Mouse (Mus musculus) embryonic facial prominence, embryonic 15.5 days (tissue): ENCODE measurements around the gene Lbh. TPM values are rescaled to one million over a fixed set of nuclear protein-coding genes. Genes with fewer than 3 reads are reported as not detected.
A peak's percentile ranks its signal among the peaks of the same experiment; 100 is the strongest.

ENCODE experiments used
- ATAC-seq: fragments of 200-750 bp; cut with Nextera tagmentation; 2 replicates; pipeline ENCODE4 v1.8.0; 2017; ENCODE audit warnings: low read depth, moderate TSS enrichment; ENCODE audit not compliant: insufficient number of reproducible peaks, low FRiP score, low TSS enrichment
- H3K27ac ChIP-seq: fragments of 300-500 bp; sonication (generic); replicated peaks from 2 replicates; pipeline ENCODE4 v1.5.1; 2015; ENCODE audit warnings: mild to moderate bottlenecking, inconsistent platforms
- H3K27me3 ChIP-seq: fragments of 300-500 bp; sonication (generic); 2 replicates; pipeline ENCODE4 v1.6.1; 2015; ENCODE audit warnings: inconsistent platforms
- H3K36me3 ChIP-seq: fragments of 300-500 bp; sonication (generic); 2 replicates; pipeline ENCODE4 v1.6.1; 2015; ENCODE audit warnings: mild to moderate bottlenecking, inconsistent platforms
- H3K4me1 ChIP-seq: fragments of 300-500 bp; sonication (generic); 2 replicates; pipeline ENCODE4 v1.6.1; 2015; ENCODE audit warnings: inconsistent platforms
- H3K4me2 ChIP-seq: fragments of 300-500 bp; sonication (generic); replicated peaks from 2 replicates; pipeline ENCODE4 v1.6.1; 2015; ENCODE audit warnings: mild to moderate bottlenecking, inconsistent platforms
- H3K4me3 ChIP-seq: fragments of 300-500 bp; sonication (generic); replicated peaks from 2 replicates; pipeline ENCODE4 v1.5.1; 2015; ENCODE audit warnings: mild to moderate bottlenecking, inconsistent platforms
- H3K9ac ChIP-seq: fragments of 300-500 bp; sonication (generic); 2 replicates; pipeline ENCODE4 v1.6.1; 2015; ENCODE audit warnings: inconsistent platforms
- H3K9me3 ChIP-seq: fragments of 300-500 bp; sonication (generic); replicated peaks from 2 replicates; pipeline ENCODE4 v1.6.1; 2016; ENCODE audit warnings: inconsistent platforms
- WGBS: fragments of 180-500 bp; shearing (Covaris S2); methylation state at CpG from one replicate; pipeline ENCODE4 v1.1.7; 2015; 5-methylcytosine and 5-hydroxymethylcytosine counted together
- polyA plus RNA-seq: library from polyadenylated mRNA; unstranded; fragments of >200 nt; fragmentation: Nextera tagmentation; extraction: Ambion mirVana; gene quantifications from 2 replicates; pipeline ENCODE4 v1.2.1, GENCODE M21; 2015

Lbh gene
- 3.3 and 3.5 TPM in 2 replicates for polyA plus RNA-seq

DNA sequence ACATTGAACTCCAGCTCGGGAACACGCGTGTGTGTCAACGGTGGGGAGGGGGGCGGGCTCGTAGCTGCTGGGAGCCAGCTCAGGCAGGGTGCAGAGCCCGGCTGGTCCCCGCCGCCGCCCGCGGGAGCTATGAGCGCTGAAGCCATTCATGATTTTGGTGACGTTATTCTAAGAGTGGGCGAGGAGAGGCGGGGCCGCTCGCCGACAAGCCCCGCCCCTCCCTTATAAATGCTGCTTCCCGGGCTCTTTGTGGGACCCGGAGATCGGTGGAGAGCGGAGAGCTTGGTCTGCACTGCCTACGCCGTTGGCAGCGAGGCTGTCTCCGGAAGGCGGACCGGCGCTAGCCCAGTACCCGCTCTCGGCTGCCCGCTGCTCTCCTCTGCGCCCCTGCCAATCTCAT lies at the start of gene Lbh:
Gene Lbh, plus strand, starts transcription at position 253 of the 400 bp plus-strand sequence.
- Histone ChIP-seq H3K9ac (peak within 1 kb of the TSS; percentile 74), H3K36me3 (0 out of 2 replicates have a peak, but pooled peaks cover 4% of the 10 kb centered on the region), H3K27ac (peak within 1 kb of the TSS; percentile 89), H3K27me3 (no peaks in the 10 kb centered on the region), H3K4me2 (peak within 1 kb of the TSS; percentile 86), H3K4me3 (peak within 1 kb of the TSS; percentile 75), H3K4me1 (peaks cover 37% of the 10 kb centered on the region), H3K9me3 (no peaks in the 10 kb centered on the region)
- under 1% methylated on average over 35 of the region's 35 CpGs for WGBS
- peak; percentile 91 for ATAC-seq

DNA sequence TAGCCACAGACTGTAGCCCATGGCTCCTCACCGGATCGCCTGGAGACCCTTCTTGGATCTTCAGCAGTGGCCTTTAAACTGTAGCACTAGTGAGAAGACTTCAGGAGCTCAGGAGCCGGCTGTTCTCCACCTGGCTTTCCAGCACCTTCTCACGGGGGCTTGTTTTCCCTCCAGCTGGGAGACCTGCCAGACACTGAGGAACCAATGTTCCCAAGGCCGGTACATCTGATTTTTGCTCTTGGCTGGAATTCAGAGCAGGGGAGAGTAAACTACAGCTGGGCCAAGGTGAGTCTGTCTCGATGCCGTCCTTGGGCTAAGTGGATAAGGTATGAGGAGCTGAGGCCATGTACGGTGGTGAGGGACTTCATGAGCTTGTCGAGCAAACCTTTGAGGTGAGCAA lies 39.1 kb upstream of the Lbh start:
- Histone ChIP-seq H3K27ac (no peak overlapping the region), H3K9me3 (no peaks in the 10 kb centered on the region), H3K36me3 (no peaks in the 10 kb centered on the region), H3K4me1 (no peaks in the 10 kb centered on the region), H3K4me2 (no peak overlapping the region), H3K4me3 (no peak overlapping the region), H3K9ac (no peak overlapping the region), H3K27me3 (no peaks in the 10 kb centered on the region)
- no peak for ATAC-seq
- WGBS: 85% methylated on average over 9 of the region's 9 CpGs

DNA sequence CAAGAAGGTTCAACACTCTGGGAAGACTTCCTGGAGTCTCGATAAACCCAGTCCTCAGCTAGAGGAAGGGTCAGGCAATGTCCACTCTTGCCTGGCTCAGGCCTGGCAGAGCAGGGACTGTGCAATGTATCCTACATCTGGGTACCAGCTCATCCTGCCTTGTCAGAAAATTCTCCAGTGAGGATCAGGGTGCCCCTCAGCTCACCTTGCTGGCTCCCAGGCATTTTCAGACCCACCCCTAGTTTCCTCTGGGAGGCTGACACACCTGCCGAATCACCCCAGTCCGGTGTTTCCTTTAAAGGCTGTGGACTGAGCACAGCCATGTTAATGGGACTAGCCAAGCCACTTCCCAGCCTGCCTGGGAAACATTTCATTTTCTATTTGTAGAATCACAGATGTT lies 37.9 kb upstream of the Lbh start:
- Histone ChIP-seq H3K4me3 (no peak overlapping the region), H3K4me1 (no peaks in the 10 kb centered on the region), H3K4me2 (no peak overlapping the region), H3K9me3 (no peaks in the 10 kb centered on the region), H3K27me3 (no peaks in the 10 kb centered on the region), H3K27ac (no peak overlapping the region), H3K9ac (no peak overlapping the region), H3K36me3 (no peaks in the 10 kb centered on the region)
- ATAC-seq: no peak
- 65% methylated on average over 3 of the region's 3 CpGs for WGBS

DNA sequence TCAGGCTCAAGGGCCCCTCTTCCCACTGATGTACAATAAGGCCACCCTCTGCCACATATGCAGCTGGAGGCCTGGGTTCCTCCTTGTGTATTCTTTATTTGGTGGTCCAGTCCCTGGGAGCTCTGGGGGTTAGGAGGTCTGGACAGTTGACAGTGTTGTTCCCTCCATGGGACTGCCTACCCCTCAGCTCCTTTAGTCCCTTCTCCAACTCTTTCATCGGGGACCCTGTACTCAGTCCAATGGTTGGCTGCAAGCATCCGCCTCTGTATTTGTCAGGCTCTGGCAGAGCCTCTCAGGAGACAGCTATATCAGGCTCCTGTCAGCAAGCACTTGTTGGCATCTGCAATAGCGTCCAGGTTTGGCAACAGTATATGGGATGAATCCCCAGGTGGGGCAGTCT lies 37.1 kb upstream of the Lbh start:
- Histone ChIP-seq H3K9ac (no peak overlapping the region), H3K36me3 (no peaks in the 10 kb centered on the region), H3K9me3 (no peaks in the 10 kb centered on the region), H3K4me2 (no peak overlapping the region), H3K27ac (no peak overlapping the region), H3K4me1 (no peaks in the 10 kb centered on the region), H3K4me3 (no peak overlapping the region), H3K27me3 (no peaks in the 10 kb centered on the region)
- ATAC-seq: no peak
- WGBS: 79% methylated on average over 3 of the region's 3 CpGs

DNA sequence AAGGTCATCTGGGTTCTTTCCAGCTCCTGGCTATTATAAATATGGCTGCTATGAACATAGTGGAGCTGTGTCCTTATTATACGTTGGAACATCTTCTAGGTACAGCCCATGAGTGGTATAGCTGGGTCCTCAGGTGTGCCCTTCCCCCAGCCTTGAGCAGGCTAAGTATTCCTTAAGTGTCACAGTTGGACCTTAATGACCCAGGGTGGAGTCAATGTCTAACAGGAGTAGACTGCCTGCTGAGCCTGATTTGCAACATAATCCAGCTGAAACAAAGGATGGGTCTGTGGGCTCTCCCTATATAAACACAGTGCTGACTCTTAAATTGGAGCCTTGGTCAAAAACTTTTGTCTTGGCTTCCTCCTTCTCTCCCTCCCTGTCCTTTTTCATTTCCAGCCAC lies 36.3 kb upstream of the Lbh start:
- H3K4me3 ChIP-seq: no peak overlapping the region
- ATAC-seq: no peak
- 58% methylated on average over 1 of the region's 1 CpGs for WGBS

DNA sequence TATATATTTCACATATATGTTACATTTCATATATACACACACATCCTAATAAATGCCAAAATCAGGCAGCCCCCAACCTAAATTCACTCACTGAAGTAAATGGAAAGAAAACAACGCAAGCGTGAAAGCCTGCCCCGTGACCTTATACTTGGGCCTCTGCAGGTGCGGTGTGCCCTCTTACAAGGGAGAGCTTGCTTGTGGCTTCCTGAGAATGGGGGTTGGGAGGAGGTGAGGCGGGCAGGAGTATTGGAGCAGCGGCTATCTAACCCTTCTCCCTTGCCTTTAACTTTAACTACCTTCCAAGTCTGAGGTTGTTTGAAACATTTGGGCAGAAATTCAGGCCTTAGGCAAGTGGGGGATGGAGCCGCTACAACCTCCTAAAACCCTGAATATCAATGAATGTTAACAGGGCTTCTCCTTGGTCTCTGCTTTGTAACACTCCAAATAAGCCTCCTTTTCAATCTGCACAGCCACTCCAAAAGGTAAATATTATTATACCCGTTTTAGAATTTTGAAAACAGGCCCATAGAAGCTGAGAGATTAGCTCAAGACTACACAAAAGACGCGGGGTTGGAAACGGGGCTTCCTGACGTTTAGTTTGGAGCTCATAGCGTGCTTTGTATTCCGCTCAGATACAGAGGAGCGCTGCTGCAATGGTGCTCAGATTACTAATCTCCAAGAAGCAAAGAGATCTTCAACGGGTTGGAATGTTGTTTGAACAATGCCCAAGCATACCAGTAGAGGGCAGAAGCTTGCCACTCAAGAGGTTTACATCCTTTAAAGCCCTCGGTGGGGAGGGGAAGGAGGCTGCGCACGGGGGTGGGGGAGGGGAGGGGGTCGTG lies 28.3 kb upstream of the Lbh start:
- H3K9ac ChIP-seq: no peak overlapping the region
- no peak overlapping the region for H3K4me3 ChIP-seq
- no peaks in the 10 kb centered on the region for H3K9me3 ChIP-seq
- no peaks in the 10 kb centered on the region; the same call in 1 of the 2 replicates for H3K27me3 ChIP-seq
- H3K4me2 ChIP-seq: 0 out of 2 replicates have a peak overlapping the region, but pooled peaks have one; percentile 19
- 15% methylated on average over 19 of the region's 20 CpGs for WGBS
- H3K36me3 ChIP-seq: no peaks in the 10 kb centered on the region
- H3K27ac ChIP-seq: no peak overlapping the region
- no peak for ATAC-seq
- peaks cover 4% of the 10 kb centered on the region; the same call in 1 of the 2 replicates for H3K4me1 ChIP-seq

More for the DNA sequence above, 36.3 kb upstream of the Lbh start:
- no peaks in the 10 kb centered on the region for H3K9me3 ChIP-seq
- H3K27me3 ChIP-seq: no peaks in the 10 kb centered on the region
- no peak overlapping the region for H3K9ac ChIP-seq
- H3K4me2 ChIP-seq: no peak overlapping the region
- no peaks in the 10 kb centered on the region for H3K4me1 ChIP-seq
- H3K27ac ChIP-seq: no peak overlapping the region
- H3K36me3 ChIP-seq: no peaks in the 10 kb centered on the region

DNA sequence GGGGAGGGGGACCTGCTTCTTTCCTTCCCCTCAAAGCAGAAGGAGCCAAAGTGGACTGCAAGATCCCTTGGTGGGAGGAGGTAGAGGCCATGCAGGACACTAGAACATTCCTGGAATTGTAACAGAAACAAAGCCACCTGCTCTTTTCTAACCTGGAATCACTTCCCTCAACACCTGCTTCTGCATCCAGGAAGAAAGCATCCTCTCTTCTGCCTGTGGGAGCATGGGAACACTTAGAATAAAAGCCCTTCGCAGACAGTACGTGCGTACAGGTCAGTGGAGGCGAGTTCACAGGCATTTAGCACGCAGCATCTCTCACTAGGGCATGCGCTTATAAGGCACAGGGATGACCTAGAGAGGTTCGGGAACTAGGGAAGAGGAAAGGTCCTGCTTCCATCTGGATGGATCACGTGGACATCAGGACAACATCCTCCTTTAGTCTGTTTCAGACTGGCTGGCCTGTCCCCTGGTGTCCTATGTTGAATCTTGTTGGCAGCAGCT lies 27.7 kb upstream of the Lbh start:
- no peaks in the 10 kb centered on the region for H3K36me3 ChIP-seq
- H3K27ac ChIP-seq: no peak overlapping the region
- H3K9ac ChIP-seq: no peak overlapping the region
- H3K27me3 ChIP-seq: no peaks in the 10 kb centered on the region; the same call in 1 of the 2 replicates
- no peaks in the 10 kb centered on the region for H3K9me3 ChIP-seq
- H3K4me3 ChIP-seq: no peak overlapping the region
- WGBS: 60% methylated on average over 8 of the region's 8 CpGs
- ATAC-seq: no peak
- no peak overlapping the region for H3K4me2 ChIP-seq
- peaks cover 4% of the 10 kb centered on the region; the same call in 1 of the 2 replicates for H3K4me1 ChIP-seq

DNA sequence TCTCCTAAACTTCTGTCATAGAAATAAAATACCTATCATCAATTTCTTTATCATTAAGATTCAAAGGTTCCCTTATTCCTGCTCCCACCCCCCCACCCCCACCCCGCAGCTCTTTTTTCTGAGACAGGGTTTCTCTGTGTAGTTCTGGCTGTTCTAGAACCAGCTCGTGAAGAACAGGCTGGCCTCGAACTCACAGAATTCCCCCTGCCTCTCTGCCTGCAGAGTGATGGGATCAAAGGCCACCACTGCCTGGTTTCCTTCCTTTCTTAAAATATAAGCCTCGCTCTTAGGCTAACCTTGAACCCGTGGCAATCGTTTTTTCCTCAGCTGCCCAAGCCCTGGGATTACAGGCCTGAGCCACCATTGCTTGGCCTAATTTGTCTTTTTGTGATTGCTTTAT lies 26.5 kb upstream of the Lbh start:
- no peaks in the 10 kb centered on the region for H3K36me3 ChIP-seq
- H3K4me2 ChIP-seq: no peak overlapping the region
- 87% methylated on average over 6 of the region's 6 CpGs for WGBS
- no peak overlapping the region for H3K9ac ChIP-seq
- H3K4me3 ChIP-seq: no peak overlapping the region
- H3K27ac ChIP-seq: no peak overlapping the region
- H3K9me3 ChIP-seq: no peaks in the 10 kb centered on the region
- no peaks in the 10 kb centered on the region; the same call in 1 of the 2 replicates for H3K27me3 ChIP-seq
- peaks cover 4% of the 10 kb centered on the region; the same call in 1 of the 2 replicates for H3K4me1 ChIP-seq
- no peak for ATAC-seq

DNA sequence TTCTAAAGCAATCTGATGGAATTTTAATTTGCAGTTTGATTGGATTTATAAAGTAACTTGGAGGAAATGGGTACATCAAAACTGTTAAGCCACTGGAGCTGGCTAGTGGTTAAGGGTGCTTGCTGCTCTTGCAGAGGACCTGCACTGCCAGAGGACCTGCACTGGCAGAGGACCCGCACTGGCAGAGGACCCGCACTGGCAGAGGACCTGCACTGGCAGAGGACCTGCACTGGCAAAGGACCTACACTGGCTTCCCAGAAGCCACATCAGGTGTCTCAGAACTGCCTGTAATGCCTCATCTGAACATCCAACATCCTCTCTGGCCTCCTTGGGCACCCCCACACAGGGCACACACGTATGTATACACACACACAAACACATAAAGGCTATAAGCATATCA lies 22.6 kb upstream of the Lbh start:
- Histone ChIP-seq H3K9ac (no peak overlapping the region), H3K36me3 (no peaks in the 10 kb centered on the region), H3K4me2 (no peak overlapping the region), H3K4me3 (no peak overlapping the region), H3K4me1 (0 out of 2 replicates have a peak, but pooled peaks cover 3% of the 10 kb centered on the region), H3K27ac (no peak overlapping the region), H3K27me3 (no peaks in the 10 kb centered on the region; the same call in 1 of the 2 replicates), H3K9me3 (no peaks in the 10 kb centered on the region)
- 92% methylated on average over 3 of the region's 3 CpGs for WGBS
- no peak for ATAC-seq

DNA sequence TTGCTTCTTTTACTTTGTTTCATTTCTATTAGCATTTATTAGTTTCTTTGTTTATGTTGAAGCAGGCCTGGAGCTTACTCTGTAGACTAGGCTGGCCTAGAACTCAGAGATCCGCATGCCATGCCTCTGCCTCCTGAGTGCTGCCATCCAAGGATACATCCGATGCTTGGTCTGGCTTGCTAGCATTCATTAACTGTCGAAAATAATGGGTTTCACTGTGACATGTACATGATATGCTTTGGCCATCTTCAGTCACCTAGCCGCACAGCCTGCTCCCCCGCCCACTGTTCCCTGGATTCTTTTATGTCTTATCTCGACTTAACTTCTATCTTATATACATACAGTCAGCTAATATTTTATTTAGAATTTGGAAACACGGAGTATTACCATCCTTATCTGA lies 21.0 kb upstream of the Lbh start:
- H3K9me3 ChIP-seq: no peaks in the 10 kb centered on the region
- H3K36me3 ChIP-seq: no peaks in the 10 kb centered on the region
- no peak overlapping the region for H3K4me2 ChIP-seq
- H3K4me1 ChIP-seq: 0 out of 2 replicates have a peak, but pooled peaks cover 4% of the 10 kb centered on the region
- H3K4me3 ChIP-seq: no peak overlapping the region
- WGBS: 85% methylated on average over 7 of the region's 7 CpGs
- H3K9ac ChIP-seq: no peak overlapping the region
- no peak for ATAC-seq
- H3K27ac ChIP-seq: no peak overlapping the region
- no peaks in the 10 kb centered on the region for H3K27me3 ChIP-seq

DNA sequence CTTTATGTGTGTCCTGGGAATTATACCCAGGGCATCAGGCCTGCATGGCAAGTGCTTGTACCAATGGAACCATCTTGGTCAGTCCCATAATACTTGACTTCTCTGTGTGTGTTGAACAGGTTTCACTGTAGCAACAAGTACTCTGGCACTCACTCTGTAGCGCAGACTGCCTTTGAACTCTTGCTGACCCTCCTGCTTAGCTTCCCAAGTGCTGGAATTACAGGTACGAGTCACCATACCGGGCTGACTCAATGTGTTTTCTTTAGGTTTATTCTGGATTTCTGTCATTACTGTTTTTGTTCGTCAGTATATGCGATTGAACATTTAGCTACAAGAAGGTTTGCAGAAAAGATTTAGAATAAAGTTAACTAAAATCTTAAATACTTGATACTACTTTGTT lies 20.1 kb upstream of the Lbh start:
- Histone ChIP-seq H3K9me3 (no peaks in the 10 kb centered on the region), H3K27me3 (no peaks in the 10 kb centered on the region), H3K4me2 (no peak overlapping the region), H3K4me1 (0 out of 2 replicates have a peak, but pooled peaks cover 4% of the 10 kb centered on the region), H3K4me3 (no peak overlapping the region), H3K9ac (no peak overlapping the region), H3K36me3 (no peaks in the 10 kb centered on the region), H3K27ac (no peak overlapping the region)
- ATAC-seq: no peak
- 77% methylated on average over 5 of the region's 5 CpGs for WGBS
